Mouse (Mus musculus) brown adipose tissue, adult 24 weeks (tissue): ENCODE measurements around the gene Lrp1. TPM values are rescaled to one million over a fixed set of nuclear protein-coding genes. Genes with fewer than 3 reads are reported as not detected.

Source experiments
- H3K27ac ChIP-seq: fragments of 200-500 bp; replicated peaks from 2 replicates; pipeline ENCODE4 v1.5.1; 2012; ENCODE audit warnings: low read depth, mild to moderate bottlenecking, low read length
- H3K4me1 ChIP-seq: fragments of 200-500 bp; 2 replicates; pipeline ENCODE4 v1.6.1; 2012; ENCODE audit warnings: low read length, mixed read lengths; ENCODE audit not compliant: control insufficient read depth, insufficient read depth, insufficient read length
- H3K4me3 ChIP-seq: fragments of 200-500 bp; 2 replicates; pipeline ENCODE4 v1.5.1; 2012; ENCODE audit warnings: low read depth, mild to moderate bottlenecking, low read length, moderate library complexity; ENCODE audit not compliant: insufficient read depth
- polyA plus RNA-seq: library from polyadenylated mRNA; stranded (reverse); fragments of >200 nt; gene quantifications from 2 replicates; pipeline ENCODE4 v1.2.4, GENCODE M21; 2012; ENCODE audit not compliant: missing spikeins, insufficient read depth, insufficient read length

Gene Lrp1
- polyA plus RNA-seq, 1 experiment, result 43.8 TPM

DNA sequence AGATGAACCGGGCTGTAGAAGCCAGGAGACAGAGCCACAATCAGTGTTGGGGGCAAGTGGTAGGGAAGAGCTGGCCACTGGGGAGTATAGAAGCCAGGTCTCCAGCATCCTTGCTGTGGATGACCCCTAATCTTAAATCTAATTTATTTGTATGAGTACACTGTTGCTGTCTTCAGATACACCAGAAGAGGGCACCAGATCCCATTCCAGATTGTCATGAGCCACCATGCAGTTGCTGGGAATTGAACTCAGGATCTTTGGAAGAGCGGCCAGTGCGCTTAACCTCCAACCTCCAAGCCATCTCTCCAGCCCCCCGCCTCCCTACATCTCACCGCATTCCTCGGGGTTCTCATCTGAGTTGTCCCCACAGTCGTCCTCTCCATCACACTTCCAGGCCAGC lies 74.4 kb downstream of the Lrp1 start:
- no peak overlapping the region for H3K27ac ChIP-seq
- H3K4me3 ChIP-seq, result no peak overlapping the region
- H3K4me1 ChIP-seq, result no peaks in the 10 kb centered on the region

DNA sequence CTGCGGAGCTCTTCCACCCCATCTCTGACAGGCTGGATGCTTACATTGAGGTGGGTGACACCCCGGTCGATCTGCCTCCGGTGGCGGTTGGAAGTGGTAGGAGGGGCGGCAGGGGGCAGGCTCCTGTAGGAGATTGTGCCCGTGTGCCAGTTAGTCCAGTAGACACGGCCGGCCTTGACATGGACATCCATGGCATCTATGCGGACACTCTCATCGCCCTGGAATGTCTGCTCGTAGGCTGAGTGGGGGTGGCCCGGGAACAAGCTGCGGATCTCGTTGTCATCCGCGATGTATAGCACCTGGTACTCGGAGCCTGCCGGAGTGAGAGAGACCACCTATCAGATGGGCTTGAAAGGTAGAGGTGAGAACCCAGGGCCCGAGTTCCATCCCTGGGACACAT lies 76.6 kb downstream of the Lrp1 start:
- Histone ChIP-seq H3K27ac (no peak overlapping the region), H3K4me3 (no peak overlapping the region), H3K4me1 (no peaks in the 10 kb centered on the region)

DNA sequence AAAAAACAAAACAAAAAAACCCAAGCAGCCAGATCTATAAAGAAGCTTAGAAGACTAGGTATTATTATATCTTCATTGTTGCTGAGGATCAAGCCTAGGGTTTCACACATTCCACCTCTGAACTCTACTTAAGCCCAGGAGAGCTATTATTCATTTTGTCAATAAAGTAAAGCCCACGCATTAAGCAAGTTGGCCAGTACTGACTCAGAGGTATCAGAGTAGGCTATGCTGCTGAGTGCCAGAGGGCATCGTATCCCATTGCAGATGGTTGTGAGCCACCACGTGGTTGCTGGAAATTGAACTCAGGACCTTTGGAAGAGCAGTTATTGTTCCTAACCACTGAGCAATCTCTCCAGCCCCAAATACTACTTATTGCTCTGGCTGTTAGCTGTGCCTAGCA lies 77.0 kb downstream of the Lrp1 start:
- H3K4me3 ChIP-seq, result no peak overlapping the region
- no peaks in the 10 kb centered on the region for H3K4me1 ChIP-seq

DNA sequence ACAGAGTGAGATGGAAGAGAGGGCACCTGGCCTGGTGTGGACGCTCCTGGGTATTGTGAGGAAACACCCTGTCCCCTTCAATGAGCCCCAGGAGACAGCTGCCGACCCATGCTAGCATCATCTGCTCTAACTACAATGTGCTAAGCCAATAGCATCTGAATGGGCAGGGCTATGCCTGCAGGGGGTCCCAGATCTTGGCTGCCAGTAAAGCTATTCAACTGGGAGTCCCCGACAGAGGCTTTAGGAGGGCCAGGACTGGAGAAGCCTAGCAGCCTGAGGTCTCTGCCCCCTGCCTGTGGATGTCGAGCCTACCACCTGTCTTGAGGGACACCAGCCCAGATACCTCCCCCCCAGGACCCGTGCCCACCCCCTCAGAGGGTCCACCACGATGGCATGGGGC lies 78.2 kb downstream of the Lrp1 start:
- Histone ChIP-seq H3K4me1 (no peaks in the 10 kb centered on the region), H3K27ac (no peak overlapping the region), H3K4me3 (no peak overlapping the region)

More for the DNA sequence above, 77.0 kb downstream of the Lrp1 start:
- H3K27ac ChIP-seq, result no peak overlapping the region

DNA sequence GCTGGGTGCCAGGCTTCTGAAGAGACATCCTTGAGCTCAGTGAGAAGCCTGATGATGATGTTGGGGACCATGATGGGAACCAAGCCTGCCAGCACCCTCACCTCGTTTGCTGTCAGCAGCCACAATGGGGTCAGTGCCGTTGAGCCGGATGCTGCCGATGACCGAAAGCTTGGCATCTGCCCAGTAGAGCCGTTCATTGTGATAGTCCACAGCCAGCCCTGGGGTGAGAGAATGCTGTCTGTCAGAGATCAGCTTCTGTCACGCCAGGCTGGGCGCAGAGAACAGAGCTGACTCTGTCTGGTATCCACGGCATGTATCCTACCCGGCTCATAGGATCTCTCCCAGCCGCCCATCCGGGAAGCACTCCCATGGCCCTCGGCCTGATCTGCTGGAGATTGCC lies 78.9 kb downstream of the Lrp1 start:
- Histone ChIP-seq H3K27ac (no peak overlapping the region), H3K4me3 (no peak overlapping the region), H3K4me1 (no peaks in the 10 kb centered on the region)

DNA sequence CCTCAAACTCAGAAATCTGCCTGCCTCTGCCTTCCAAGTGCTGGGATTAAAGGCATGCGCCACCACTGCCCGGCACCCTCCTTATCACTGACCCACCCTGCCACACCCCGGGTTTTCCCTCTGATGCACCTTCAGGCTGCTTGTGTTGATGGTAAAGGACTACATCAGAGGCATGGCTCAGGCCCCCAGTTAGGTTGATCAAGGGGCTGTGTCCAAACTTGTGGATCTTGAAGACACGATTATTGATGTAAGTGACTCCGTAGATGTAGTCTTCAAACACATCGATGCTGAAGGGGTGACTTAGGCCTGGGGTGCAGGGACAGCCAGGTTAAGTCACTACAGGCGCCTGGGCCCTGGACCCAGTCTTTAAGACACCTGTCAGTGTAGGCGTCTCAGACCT lies 79.4 kb downstream of the Lrp1 start:
- Histone ChIP-seq H3K4me3 (no peak overlapping the region), H3K27ac (no peak overlapping the region), H3K4me1 (no peaks in the 10 kb centered on the region)

DNA sequence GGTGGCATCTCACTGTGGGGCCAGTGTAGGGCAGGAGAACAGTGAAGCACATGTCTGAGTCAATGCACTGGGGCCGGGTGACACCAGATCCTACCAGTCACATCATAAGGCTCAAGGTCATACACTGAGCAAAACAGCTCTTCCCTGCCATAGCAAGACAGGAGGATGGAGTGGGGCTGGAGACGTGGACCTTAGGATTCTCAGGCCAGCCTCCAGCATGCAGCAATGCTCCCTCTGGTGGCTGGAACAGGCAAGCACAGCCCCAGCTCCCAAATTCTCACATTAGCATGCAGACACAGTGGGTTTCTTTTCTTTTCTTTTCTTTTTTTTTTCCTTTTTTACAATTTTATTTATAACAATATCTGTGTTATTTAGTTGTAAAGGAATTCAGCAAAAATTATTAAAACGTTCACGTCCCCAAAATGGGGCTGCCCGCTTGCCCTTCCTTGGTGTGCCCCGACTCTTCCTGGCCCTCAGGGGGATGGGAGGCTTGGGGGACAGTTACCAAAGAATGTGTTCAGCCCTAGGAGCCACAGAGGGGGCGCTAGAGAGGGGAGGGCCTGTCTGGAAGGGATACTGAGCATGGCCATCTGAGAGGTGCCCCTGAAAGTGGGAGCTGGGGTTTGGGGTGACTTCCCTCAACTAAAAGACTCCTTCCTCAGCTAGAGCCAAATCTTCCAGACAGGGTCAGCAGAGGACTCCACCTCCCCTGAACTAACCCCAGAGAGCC lies 82.9 kb downstream of the Lrp1 start:
- Histone ChIP-seq H3K27ac (no peak overlapping the region), H3K4me3 (no peak overlapping the region), H3K4me1 (peaks cover 4% of the 10 kb centered on the region; the same call in 1 of the 2 replicates)

DNA sequence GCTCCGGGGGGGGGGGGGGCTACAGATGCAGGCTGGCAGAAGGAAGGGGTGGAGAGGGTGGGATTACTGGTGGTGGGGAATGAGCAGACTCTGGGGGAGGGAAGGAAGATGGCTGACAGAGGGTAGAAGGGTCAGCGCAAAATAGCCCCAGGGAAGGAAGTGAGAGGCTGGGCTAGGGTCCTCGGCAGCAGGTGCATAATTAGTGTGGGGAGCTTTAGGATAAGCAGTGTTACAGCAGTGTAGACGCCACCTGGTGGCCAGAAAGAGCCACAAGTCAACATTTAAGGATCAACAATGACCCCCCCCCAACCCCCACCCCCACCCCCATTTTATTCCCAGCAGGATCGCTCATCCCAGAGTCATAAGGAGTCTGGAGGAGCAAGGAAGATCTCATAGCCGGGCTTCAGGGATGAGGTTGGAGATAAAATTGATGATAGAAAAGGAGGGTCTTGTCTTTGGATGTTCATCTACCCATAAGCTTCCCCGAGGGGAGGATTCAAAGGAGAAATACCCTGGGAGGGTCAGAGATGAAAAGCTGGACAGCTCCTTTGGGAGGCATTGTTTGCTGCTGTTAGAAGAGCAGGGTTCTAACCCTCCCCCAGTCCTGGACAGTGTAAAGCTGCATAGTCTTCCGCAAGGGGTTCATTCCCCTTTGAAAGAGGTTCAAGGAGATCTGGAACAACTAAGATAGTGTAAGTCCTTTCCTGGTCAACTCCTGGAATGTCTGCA lies 84.2 kb downstream of the Lrp1 start:
- Histone ChIP-seq H3K4me1 (peaks cover 4% of the 10 kb centered on the region; the same call in 1 of the 2 replicates), H3K4me3 (no peak overlapping the region)

DNA sequence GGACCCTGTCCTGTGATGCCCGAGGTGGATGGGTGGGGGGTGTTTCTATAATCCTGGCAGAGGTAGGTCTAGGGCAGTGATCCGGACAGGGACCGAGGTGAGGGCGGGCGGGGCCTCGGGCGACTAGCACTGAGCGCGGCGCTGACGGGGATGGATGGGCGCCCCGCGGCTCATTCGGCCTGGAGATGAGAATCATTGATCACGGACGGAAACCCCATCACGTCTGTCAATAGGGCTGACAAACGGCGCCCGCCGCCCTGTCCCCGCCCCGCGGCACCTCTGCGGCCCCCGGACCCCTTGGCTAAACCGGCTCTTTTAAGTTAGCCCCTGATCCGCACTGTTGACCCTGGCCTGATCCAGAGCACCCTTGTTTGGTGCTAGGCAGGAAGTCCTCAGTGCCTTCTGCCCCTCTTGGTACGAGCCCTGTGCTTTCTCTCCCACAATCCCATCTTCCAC lies 86.0 kb downstream of the Lrp1 start:
- no peak overlapping the region for H3K27ac ChIP-seq
- H3K4me1 ChIP-seq, result peaks cover 4% of the 10 kb centered on the region; the same call in 1 of the 2 replicates
- H3K4me3 ChIP-seq, result 0 out of 2 replicates have a peak overlapping the region, but pooled peaks have one; percentile 21

More for the DNA sequence above, 84.2 kb downstream of the Lrp1 start:
- no peak overlapping the region for H3K27ac ChIP-seq

DNA sequence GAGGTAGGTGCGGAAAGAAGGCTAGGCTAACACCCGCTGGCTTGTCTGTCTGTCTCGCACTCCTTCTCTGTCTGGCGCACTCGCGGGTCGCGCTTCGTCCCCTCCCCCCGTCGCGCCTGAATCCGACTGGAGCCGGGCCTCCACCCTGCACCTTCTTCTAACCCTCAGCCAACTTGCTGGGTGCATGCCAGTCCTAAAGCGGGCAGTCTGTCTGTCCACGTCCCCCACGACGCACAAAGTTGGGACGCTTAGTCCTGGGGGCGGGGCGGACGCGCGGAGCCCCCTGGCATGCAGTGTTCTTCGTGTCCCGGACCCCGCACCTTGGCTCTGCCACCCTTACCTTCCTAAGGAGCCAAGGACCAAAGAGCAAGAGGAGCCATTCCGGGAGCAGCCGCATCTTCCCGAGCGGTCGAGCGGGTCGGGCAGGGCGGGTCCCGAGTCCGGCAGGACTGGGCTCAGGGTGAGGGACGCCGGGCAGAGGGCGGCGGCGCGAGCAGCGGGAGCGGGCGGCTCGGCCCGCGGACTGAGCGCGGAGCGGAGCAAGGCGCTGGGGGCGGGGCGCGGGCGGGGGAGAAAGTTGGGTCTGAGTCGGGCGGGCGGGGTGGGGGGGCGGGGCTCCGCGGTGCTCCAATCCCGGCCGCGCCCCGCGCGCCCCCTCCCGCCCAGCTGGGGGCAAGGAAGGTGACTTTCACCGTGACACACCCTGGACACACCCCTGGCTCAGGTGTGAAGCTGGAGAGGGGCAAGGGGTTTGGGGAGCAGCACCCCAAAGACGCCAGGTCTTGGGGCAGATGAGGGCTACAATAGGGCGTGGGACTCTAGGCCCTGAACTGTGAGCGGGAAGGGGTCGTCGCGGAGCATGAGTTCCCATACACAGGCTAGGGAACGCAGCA lies 86.7 kb downstream of the Lrp1 start, which contains the start of gene Nxph4:
Nxph4 (minus strand) TSS at position 524 of the 893 bp plus-strand sequence.
- Histone ChIP-seq H3K4me3 (peak within 1 kb of the TSS; percentile 51), H3K4me1 (peaks cover 4% of the 10 kb centered on the region; the same call in 1 of the 2 replicates), H3K27ac (no peak within 1 kb of the TSS)

DNA sequence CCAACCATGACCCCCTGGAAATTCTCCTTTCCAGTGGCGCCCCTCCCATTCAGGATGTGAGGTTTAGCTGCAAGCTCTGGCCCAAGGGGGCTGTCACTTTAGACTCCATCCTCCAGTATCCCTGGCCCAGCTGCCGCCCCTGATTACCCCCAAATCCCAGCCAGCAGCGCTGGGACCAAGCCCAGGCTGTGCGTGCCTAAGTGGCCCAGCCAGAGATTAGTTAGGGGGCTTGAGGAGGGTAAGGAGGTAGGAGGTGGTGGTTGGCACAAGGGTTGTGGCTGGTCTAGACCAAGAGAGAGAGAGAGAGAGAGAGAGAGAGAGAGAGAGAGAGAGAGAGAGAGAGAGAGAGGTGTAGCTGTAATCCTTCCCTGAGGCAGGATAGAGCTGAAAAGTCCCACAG lies 89.4 kb downstream of the Lrp1 start:
- Histone ChIP-seq H3K4me3 (no peak overlapping the region), H3K4me1 (peaks cover 4% of the 10 kb centered on the region; the same call in 1 of the 2 replicates), H3K27ac (no peak overlapping the region)

DNA sequence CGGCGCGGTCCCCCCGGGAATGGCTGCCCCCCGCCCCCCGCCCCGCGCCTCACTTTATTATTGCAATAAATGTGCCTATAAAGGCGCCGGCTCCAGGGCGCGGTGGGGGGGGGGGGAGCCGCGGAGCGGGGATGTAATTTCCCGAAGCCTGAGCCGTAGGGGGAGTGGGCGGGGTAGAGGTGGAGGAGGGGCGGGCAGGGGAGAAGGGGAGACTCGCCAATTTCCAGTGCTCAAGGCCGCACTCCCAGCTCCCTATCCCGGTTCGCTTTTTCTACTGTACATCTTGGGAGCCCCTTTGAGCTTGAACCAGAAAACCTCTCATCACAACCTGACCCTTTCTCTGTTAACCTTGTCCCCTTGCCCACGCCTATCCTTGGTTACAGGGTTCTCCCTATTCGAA lies 90.0 kb downstream of the Lrp1 start:
- H3K4me1 ChIP-seq, result peaks cover 4% of the 10 kb centered on the region; the same call in 1 of the 2 replicates
- no peak overlapping the region for H3K27ac ChIP-seq
- H3K4me3 ChIP-seq, result no peak overlapping the region

DNA sequence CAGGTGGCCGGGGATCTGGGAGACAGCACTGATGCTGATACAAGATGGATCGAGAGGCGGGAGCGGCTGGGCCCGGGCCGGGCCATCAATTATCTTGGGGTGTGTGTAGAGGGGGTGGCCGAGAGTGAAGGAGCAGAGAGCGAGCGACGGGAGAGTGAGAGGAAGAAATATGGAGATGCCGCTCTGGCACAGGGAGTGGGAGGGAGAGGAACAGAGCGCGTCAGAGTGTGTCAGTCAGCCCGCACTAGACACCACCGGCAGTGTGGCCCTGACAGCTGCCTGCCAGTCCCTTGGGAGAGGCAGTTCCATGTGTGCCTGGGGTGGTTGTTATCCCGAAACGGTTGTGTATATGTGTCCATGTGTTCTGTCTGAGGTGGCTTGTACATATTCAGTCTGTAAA lies 93.5 kb downstream of the Lrp1 start:
- Histone ChIP-seq H3K4me3 (no peak overlapping the region), H3K27ac (no peak overlapping the region), H3K4me1 (no peaks in the 10 kb centered on the region)

DNA sequence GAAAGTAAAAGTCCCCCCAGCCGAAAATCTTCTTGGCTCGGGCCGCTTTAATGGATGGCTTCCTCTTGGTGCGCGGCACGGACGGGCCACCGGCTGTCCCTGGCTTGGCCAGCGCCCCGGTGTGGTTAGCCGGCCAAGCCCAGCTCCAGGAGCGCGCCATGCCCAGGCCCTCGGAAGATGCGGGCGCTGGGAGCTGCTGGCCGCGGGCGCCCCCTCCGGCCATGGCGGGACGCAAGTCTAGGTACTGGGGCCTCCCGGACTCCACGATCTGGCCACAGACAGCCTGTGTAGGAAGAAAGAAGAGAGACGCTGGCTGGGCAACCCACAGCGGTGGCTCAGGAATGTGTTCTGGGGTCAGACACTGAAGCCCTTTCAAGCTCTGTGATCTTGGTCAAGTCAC lies 94.3 kb downstream of the Lrp1 start:
- H3K4me3 ChIP-seq, result peak overlapping the region; percentile 35
- H3K27ac ChIP-seq, result no peak overlapping the region
- H3K4me1 ChIP-seq, result no peaks in the 10 kb centered on the region

DNA sequence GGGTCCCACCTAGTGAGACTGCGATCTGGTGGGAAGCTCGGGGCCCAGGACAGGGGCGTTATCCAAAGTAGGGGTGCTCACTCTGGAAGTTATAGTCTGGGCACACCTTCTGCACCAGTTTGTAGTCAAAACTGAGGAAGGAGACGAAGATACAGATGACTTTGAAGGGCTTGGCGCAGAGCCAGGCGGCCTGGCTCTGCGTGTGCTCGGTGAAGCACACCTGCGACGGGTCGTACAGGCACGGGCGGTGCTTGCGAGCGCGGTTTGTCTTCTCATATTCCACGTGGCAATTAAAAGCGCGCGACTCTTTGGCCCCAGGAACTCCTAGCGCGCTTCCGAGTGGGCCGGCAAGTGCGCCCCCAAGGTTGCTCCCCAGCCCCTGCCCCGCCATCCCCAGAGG lies 94.9 kb downstream of the Lrp1 start:
- Histone ChIP-seq H3K4me3 (no peak overlapping the region), H3K27ac (no peak overlapping the region), H3K4me1 (no peaks in the 10 kb centered on the region)
